13 mouse cellular contexts compared by ENCODE assay signal in the genomic region with DNA sequence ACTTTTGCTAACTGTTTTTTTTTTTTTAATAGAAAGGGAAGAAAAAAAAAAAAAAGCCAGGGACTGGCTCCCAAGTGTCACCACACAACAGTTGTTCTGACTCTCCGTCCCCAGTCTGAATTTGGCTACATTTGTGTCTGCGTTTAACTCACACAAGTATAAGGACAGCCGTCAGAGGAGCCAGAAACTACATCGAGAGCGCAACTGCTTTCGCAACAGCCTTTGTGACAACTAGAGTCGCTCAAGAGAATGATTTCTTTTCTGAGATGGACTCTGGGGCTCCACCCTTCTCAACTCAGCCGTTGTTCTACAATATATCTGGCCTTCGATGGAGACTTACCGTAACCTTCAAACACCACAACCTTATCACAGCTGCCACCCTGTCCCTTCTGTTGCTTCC.
DNase-seq lines count a peak whose midpoint lies in the region; ATAC-seq and TF ChIP-seq lines count a peak whose summit lies in the region.
"Had no signal": no experiment of that assay in that cellular context is flagged by ENCODE, and none has a peak within 500 bp of the region (broad histone marks: within the 10 kb centered on the region; RNA-seq: fewer than 3 reads in every experiment).

No protein-coding gene starts in this region.

- no peaks in the 10 kb centered on the region for H3K9me3 ChIP-seq in heart, embryonic 16.5 days (replicated peaks; ENCODE audit: control insufficient read depth, low read length)
- H3K9me3 ChIP-seq in liver, embryonic 11.5 days (ENCODE audit: control insufficient read depth, low read length), result no peaks in the 10 kb centered on the region
- H3K9me3 ChIP-seq in lung, postnatal 0 days (ENCODE audit: low read length), result no peaks in the 10 kb centered on the region
- H3K9me3 ChIP-seq: embryonic facial prominence, embryonic 15.5 days; hindbrain, embryonic 13.5 days; midbrain, embryonic 12.5 days had no signal

- no peak overlapping the region for H3K9ac ChIP-seq in heart, embryonic 16.5 days (ENCODE audit: low read length)
- H3K9ac ChIP-seq in liver, embryonic 11.5 days (ENCODE audit: low read depth, low read length), result no peak overlapping the region
- no peak overlapping the region for H3K9ac ChIP-seq in lung, postnatal 0 days (replicated peaks; ENCODE audit: low read depth)
- H3K9ac ChIP-seq: embryonic facial prominence, embryonic 15.5 days had no signal

- WGBS in heart, embryonic 16.5 days, result 41% methylated on average over 10 of the region's 10 CpGs
- 39% methylated on average over 10 of the region's 10 CpGs for WGBS in liver, embryonic 11.5 days
- 8% methylated on average over 10 of the region's 10 CpGs for WGBS in lung, postnatal 0 days

- peak; percentile 8; the same call in 1 of the 2 replicates for TF ChIP-seq CTCF in lung, postnatal 0 days (IDR thresholded peaks at IDR 0.05)

- ATAC-seq in heart, embryonic 16.5 days (replicated peaks; ENCODE audit: extremely low read depth, insufficient read depth, low FRiP score), result no peak
- ATAC-seq in liver, embryonic 11.5 days (replicated peaks; ENCODE audit: low FRiP score), result peak; percentile 35; the same call in 1 of the 2 replicates
- ATAC-seq in lung, postnatal 0 days, result peak; percentile 44

- intact Hi-C loops in heart, postnatal 36 days (cut with DNase I), result loop anchor here (2.0 to 10.0 kb wide), 6 partner anchors 90 to 645 kb away; partner anchors contain the start of genes Pawr and Ppp1r12a

- H3K4me2 ChIP-seq in heart, embryonic 16.5 days (ENCODE audit: low read depth, low read length), result peak overlapping the region; percentile 75; the same call in 1 of the 2 replicates
- H3K4me2 ChIP-seq in liver, embryonic 11.5 days, result peak overlapping the region; percentile 62
- H3K4me2 ChIP-seq in lung, postnatal 0 days (replicated peaks; ENCODE audit: low read depth, low read length), result peak overlapping the region; percentile 50

- peaks cover 19% of the 10 kb centered on the region for H3K4me1 ChIP-seq in heart, embryonic 16.5 days (ENCODE audit: control insufficient read depth, insufficient read depth, low read length)
- peaks cover 13% of the 10 kb centered on the region; the same call in 1 of the 2 replicates for H3K4me1 ChIP-seq in liver, embryonic 11.5 days (replicated peaks; ENCODE audit: control insufficient read depth, insufficient read depth, low read length)
- peaks cover 14% of the 10 kb centered on the region for H3K4me1 ChIP-seq in lung, postnatal 0 days (ENCODE audit: insufficient read depth, low read depth, low read length)

- no peaks in the 10 kb centered on the region for H3K36me3 ChIP-seq in heart, embryonic 16.5 days (ENCODE audit: control insufficient read depth, insufficient read depth)
- H3K36me3 ChIP-seq in liver, embryonic 11.5 days (ENCODE audit: control insufficient read depth, insufficient read depth, low read length), result no peaks in the 10 kb centered on the region
- H3K36me3 ChIP-seq in lung, postnatal 0 days (ENCODE audit: insufficient read depth, low read length), result no peaks in the 10 kb centered on the region
- H3K36me3 ChIP-seq: embryonic facial prominence, embryonic 15.5 days; hindbrain, embryonic 13.5 days; midbrain, embryonic 12.5 days had no signal

- no peak for TF ChIP-seq EP300 in lung, postnatal 0 days (IDR thresholded peaks at IDR 0.05)

- H3K27ac ChIP-seq in heart, embryonic 16.5 days (ENCODE audit: low read length), result peak overlapping the region; percentile 26; the same call in 1 of the 2 replicates
- no peak overlapping the region for H3K27ac ChIP-seq in liver, embryonic 11.5 days (ENCODE audit: low read depth, low read length)
- H3K27ac ChIP-seq in lung, postnatal 0 days (ENCODE audit: low read length), result peak overlapping the region; percentile 82
- H3K27ac ChIP-seq: embryonic facial prominence, embryonic 15.5 days; hindbrain, embryonic 13.5 days; midbrain, embryonic 12.5 days had no signal

- DNase-seq in heart, postnatal 36 days, result no peak
- peak; percentile 11 for DNase-seq in 416B (ENCODE audit: low read depth)
- DNase-seq in liver, embryonic 11.5 days (ENCODE audit: low spot score), result no peak
- DNase-seq in lung, postnatal 0 days (ENCODE audit: low spot score), result peak; percentile 85
- DNase-seq in gastrocnemius, adult 8-10 months (ENCODE audit: low spot score in 2 of 2), result no peak
- DNase-seq in left cerebral cortex, adult 18-20 months (ENCODE audit: low spot score in 2 of 2), result no peak
- DNase-seq: cerebellum, postnatal 36 days; right cerebral cortex, postnatal 4 days; thymus, postnatal 4 days had no signal

- H3K27me3 ChIP-seq in heart, embryonic 16.5 days (ENCODE audit: control insufficient read depth, insufficient read depth, low read length), result no peaks in the 10 kb centered on the region
- no peaks in the 10 kb centered on the region for H3K27me3 ChIP-seq in liver, embryonic 11.5 days (replicated peaks; ENCODE audit: control insufficient read depth, insufficient read depth, low read length)
- no peaks in the 10 kb centered on the region for H3K27me3 ChIP-seq in lung, postnatal 0 days (replicated peaks; ENCODE audit: insufficient read depth, low read length)
- H3K27me3 ChIP-seq: embryonic facial prominence, embryonic 15.5 days; hindbrain, embryonic 13.5 days; midbrain, embryonic 12.5 days had no signal

- no peak overlapping the region for H3K4me3 ChIP-seq in heart, embryonic 16.5 days (ENCODE audit: low read length)
- 0 out of 2 replicates have a peak overlapping the region, but pooled peaks have one; percentile 42 for H3K4me3 ChIP-seq in liver, embryonic 11.5 days (ENCODE audit: low read depth, low read length)
- H3K4me3 ChIP-seq in lung, postnatal 0 days (ENCODE audit: low read depth, low read length), result no peak overlapping the region

Comparison
In these comparisons a context has a peak if more than half of its experiments do, and no peak if none do; other contexts are left out.
1. DNase-seq: peak in 416B (single experiment) and lung, postnatal 0 days (single experiment); none in heart, postnatal 36 days (0 of 2), liver, embryonic 11.5 days (single experiment), gastrocnemius, adult 8-10 months (0 of 2) and left cerebral cortex, adult 18-20 months (0 of 2).
2. Peak in every context shown above with its lines, with median percentiles within 50 percentile points of each other: H3K4me2 ChIP-seq.